Mouse (Mus musculus): ENCODE results near the gene F3.

- TF ChIP-seq CTCF (IDR thresholded peaks at IDR 0.05; ENCODE audit: low read depth, low read length) (no peak), GATA1 (IDR thresholded peaks at IDR 0.05; ENCODE audit: borderline replicate concordance, low read length) (no peak), POLR2AphosphoS5 (IDR thresholded peaks at IDR 0.05; ENCODE audit: insufficient replicate concordance, low read depth, low read length) (no peak)
These were observed 38.9 kb downstream of the F3 start for GRCm38 (mm10) chr3:121762056-121762852.
